Comparison of ENCODE assay signal across 30 mouse cellular contexts in the genomic region with DNA sequence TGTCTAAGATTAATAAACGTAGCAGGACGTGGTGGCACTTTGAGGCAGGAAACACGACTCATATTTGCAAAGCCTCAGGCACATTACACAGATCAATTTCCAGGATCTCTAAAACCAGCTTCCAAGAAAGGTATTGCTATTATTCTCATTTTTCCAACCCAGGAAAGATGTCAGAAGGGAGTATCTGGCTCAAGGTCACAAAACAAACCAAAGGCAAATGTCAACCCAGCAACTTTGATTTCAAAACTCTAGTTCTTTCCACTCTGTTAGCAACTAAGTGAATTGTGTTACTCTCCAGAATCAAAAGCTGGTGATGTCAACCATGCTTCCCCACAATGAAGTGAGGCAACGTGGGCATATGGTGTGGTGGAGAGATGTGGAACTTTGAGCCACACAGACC. TPM values are rescaled to one million over a fixed set of nuclear protein-coding genes. Genes with fewer than 3 reads are reported as not detected.
DNase-seq lines count a peak whose midpoint lies in the region; ATAC-seq and TF ChIP-seq lines count a peak whose summit lies in the region.
"Had no signal": no experiment of that assay in that cellular context is flagged by ENCODE, and none has a peak within 500 bp of the region (broad histone marks: within the 10 kb centered on the region; RNA-seq: fewer than 3 reads in every experiment).

No protein-coding gene starts in this region.

- H3K4me1 ChIP-seq in brown adipose tissue, adult 24 weeks (ENCODE audit: control insufficient read depth, insufficient read depth, insufficient read length, low read length) = peaks cover 52% of the 10 kb centered on the region
- no peaks in the 10 kb centered on the region for H3K4me1 ChIP-seq in midbrain, embryonic 14.5 days (ENCODE audit: control insufficient read depth, insufficient read depth, low read length)

- intact Hi-C loops in gastrocnemius, adult 2 months (cut with DNase I) = loop anchor here (5.0 to 10.0 kb wide), 3 partner anchors 144 to 474 kb away; partner anchors contain the start of gene Slc44a1
- intact Hi-C loops in gastrocnemius, postnatal 14 days (cut with DNase I; ENCODE audit: low total_unique reads) = loop anchor here (10.0 kb wide), 1 partner anchor 76 kb away; no protein-coding TSS in a partner anchor

- WGBS in midbrain, embryonic 14.5 days = 80% methylated on average over 4 of the region's 4 CpGs

- no peak for ATAC-seq in midbrain, embryonic 14.5 days (ENCODE audit: low FRiP score, low TSS enrichment)
- ATAC-seq: forebrain, embryonic 15.5 days; hindbrain, embryonic 16.5 days; intestine, embryonic 16.5 days had no signal

- no peak overlapping the region for H3K4me3 ChIP-seq in gastrocnemius, adult 2 months
- H3K4me3 ChIP-seq in brown adipose tissue, adult 24 weeks (ENCODE audit: insufficient read depth, low read depth, low read length) = no peak overlapping the region
- H3K4me3 ChIP-seq in midbrain, embryonic 14.5 days (replicated peaks; ENCODE audit: low read depth, low read length) = no peak overlapping the region
- H3K4me3 ChIP-seq: embryonic facial prominence, embryonic 10.5 days; embryonic facial prominence, embryonic 13.5 days; erythroblast, embryonic 14.5 days; forebrain, embryonic 12.5 days; forebrain, embryonic 15.5 days; heart, embryonic 12.5 days; heart, embryonic 15.5 days; hindbrain, embryonic 10.5 days; hindbrain, embryonic 13.5 days had no signal

- peak overlapping the region; percentile 46 for H3K27ac ChIP-seq in gastrocnemius, adult 2 months
- peak overlapping the region; percentile 83 for H3K27ac ChIP-seq in brown adipose tissue, adult 24 weeks (replicated peaks; ENCODE audit: low read depth, low read length)
- no peak overlapping the region for H3K27ac ChIP-seq in midbrain, embryonic 14.5 days (replicated peaks; ENCODE audit: low read depth, low read length)
- H3K27ac ChIP-seq: embryonic facial prominence, embryonic 10.5 days; embryonic facial prominence, embryonic 13.5 days; forebrain, embryonic 12.5 days; forebrain, embryonic 15.5 days; heart, embryonic 15.5 days; hindbrain, embryonic 10.5 days; hindbrain, embryonic 13.5 days had no signal

- no peak overlapping the region for H3K9ac ChIP-seq in midbrain, embryonic 14.5 days (replicated peaks; ENCODE audit: low read length)
- H3K9ac ChIP-seq: embryonic facial prominence, embryonic 13.5 days; forebrain, embryonic 12.5 days; forebrain, embryonic 15.5 days; heart, embryonic 12.5 days; heart, embryonic 15.5 days; hindbrain, embryonic 13.5 days had no signal

- H3K36me3 ChIP-seq in midbrain, embryonic 14.5 days (ENCODE audit: control insufficient read depth, insufficient read depth, low read length) = no peaks in the 10 kb centered on the region
- H3K36me3 ChIP-seq: forebrain, embryonic 12.5 days; forebrain, embryonic 15.5 days; heart, embryonic 12.5 days; heart, embryonic 15.5 days; hindbrain, embryonic 10.5 days had no signal

- no peak for TF ChIP-seq CTCF in gastrocnemius, adult 2 months (IDR thresholded peaks at IDR 0.05)

- no peak overlapping the region for H3K4me2 ChIP-seq in midbrain, embryonic 14.5 days (ENCODE audit: low read length)
- H3K4me2 ChIP-seq: embryonic facial prominence, embryonic 13.5 days; forebrain, embryonic 12.5 days; forebrain, embryonic 15.5 days; heart, embryonic 12.5 days; heart, embryonic 15.5 days; hindbrain, embryonic 13.5 days had no signal

- DNase-seq in gastrocnemius, adult 2 months = no peak
- DNase-seq in gastrocnemius, postnatal 14 days = no peak
- peak; percentile 39 for DNase-seq in 3T3-L1 (ENCODE audit: low read depth, low spot score)
- DNase-seq in urinary bladder, adult 2 months (ENCODE audit: low spot score) = no peak
- DNase-seq in midbrain, embryonic 14.5 days = no peak
- DNase-seq: adrenal gland, postnatal 10 days; adrenal gland, postnatal 36 days; B cell, adult 2 months; cerebellum, adult 11 months; cerebellum, adult 2 months; cerebellum, adult 9-11 months; cerebellum, postnatal 36 days; embryo, embryonic 11 days; gastrocnemius, postnatal 10 days; heart, postnatal 10 days; heart, postnatal 36 days had no signal

- no peaks in the 10 kb centered on the region for H3K27me3 ChIP-seq in midbrain, embryonic 14.5 days (ENCODE audit: control insufficient read depth, insufficient read depth, low read length)
- H3K27me3 ChIP-seq: CH12.LX; embryonic facial prominence, embryonic 13.5 days; forebrain, embryonic 12.5 days; forebrain, embryonic 15.5 days; heart, embryonic 12.5 days; heart, embryonic 15.5 days; hindbrain, embryonic 13.5 days had no signal

- H3K9me3 ChIP-seq in midbrain, embryonic 14.5 days (ENCODE audit: control insufficient read depth, low read length) = no peaks in the 10 kb centered on the region
- H3K9me3 ChIP-seq: embryonic facial prominence, embryonic 10.5 days; embryonic facial prominence, embryonic 13.5 days; forebrain, embryonic 12.5 days; forebrain, embryonic 15.5 days; G1E; heart, embryonic 12.5 days; heart, embryonic 15.5 days; hindbrain, embryonic 10.5 days; hindbrain, embryonic 13.5 days had no signal

RNA-seq across cellular contexts. Expression of gene Abca1, which starts 41.1 kb away (rescaled TPM):
- 1 to 10 TPM; 5.9 to 8.6 TPM for total RNA-seq in gastrocnemius, adult 2 months (2021)
- 10 to 100 TPM; 14.7 to 25.4 TPM for total RNA-seq in gastrocnemius, postnatal 14 days (2021)
- polyA plus RNA-seq in brown adipose tissue, adult 24 weeks (2012; ENCODE audit: insufficient read depth, insufficient read length, missing spikeins) = 21.5 and 22.3 TPM in 2 replicates
- 26.4 and 36.1 TPM in 2 replicates for polyA plus RNA-seq in urinary bladder, adult 2 months (2012; rRNA removed)
- 9.0 and 16.9 TPM in 2 replicates for polyA plus RNA-seq in midbrain, embryonic 14.5 days (2014; fragmentation: Nextera tagmentation; extraction: Ambion mirVana)
